Mouse (Mus musculus) kidney, adult 2 months (tissue): ENCODE measurements around the gene Sdk1. TPM values are rescaled to one million over a fixed set of nuclear protein-coding genes. Genes with fewer than 3 reads are reported as not detected.

Experiments used
- DNase-seq: peaks from one replicate; pipeline ENCODE4 v3.0.0; 2021
- H3K27ac ChIP-seq: fragments of 200-500 bp; 2 replicates; pipeline ENCODE4 v1.5.1; 2012; ENCODE audit warnings: low read depth, low read length, control low read depth, inconsistent platforms; ENCODE audit not compliant: insufficient read depth
- H3K27me3 ChIP-seq: fragments of 200-500 bp; replicated peaks from 2 replicates; pipeline ENCODE4 v1.6.1; 2012; ENCODE audit warnings: mild to moderate bottlenecking, moderate library complexity, low read length, inconsistent platforms; ENCODE audit not compliant: control insufficient read depth, insufficient read depth
- H3K36me3 ChIP-seq: fragments of 200-500 bp; 2 replicates; pipeline ENCODE4 v1.6.1; 2012; ENCODE audit warnings: mild to moderate bottlenecking, moderate library complexity, low read length, inconsistent platforms; ENCODE audit not compliant: control insufficient read depth, insufficient read depth
- H3K4me1 ChIP-seq: fragments of 200-500 bp; 2 replicates; pipeline ENCODE4 v1.6.1; 2011; ENCODE audit warnings: low read length; ENCODE audit not compliant: control insufficient read depth, insufficient read depth
- H3K4me3 ChIP-seq: fragments of 200-500 bp; 2 replicates; pipeline ENCODE4 v1.5.1; 2011; ENCODE audit warnings: mild to moderate bottlenecking, low read depth, low read length, control low read depth; ENCODE audit not compliant: insufficient read depth
- CTCF ChIP-seq: fragments of 200-500 bp; conservative IDR thresholded peaks from 2 replicates; pipeline ENCODE4 v1.5.1; 2011; ENCODE audit warnings: low read depth, mild to moderate bottlenecking, control low read depth, low read length, moderate library complexity, mixed read lengths; ENCODE audit not compliant: insufficient read depth, insufficient read length
- POLR2A ChIP-seq: fragments of 200-500 bp; IDR thresholded peaks from one replicate; pipeline ENCODE4 v1.6.1; 2011; ENCODE audit warnings: low read depth, low read length, control low read depth
- WGBS: fragments of 180-500 bp; shearing (Covaris S2); methylation state at CpG from one replicate; pipeline ENCODE4 v1.1.7; 2018; 5-methylcytosine and 5-hydroxymethylcytosine counted together
- polyA plus RNA-seq: library from polyadenylated mRNA; depleted of rRNA; stranded (reverse); fragments of >200 nt; gene quantifications from 2 replicates; pipeline ENCODE4 v1.2.3, GENCODE M21; 2012

Gene Sdk1
- polyA plus RNA-seq, 1 experiment: 0.63 TPM

GRCm38 (mm10) chr5:141950791-141951190 lies 709.5 kb downstream of the Sdk1 start:
- H3K4me3 ChIP-seq: no peak overlapping the region
- 72% methylated on average over 11 of the region's 11 CpGs for WGBS
- DNase-seq: no peak
- H3K27me3 ChIP-seq: no peaks in the 10 kb centered on the region
- H3K27ac ChIP-seq: no peak overlapping the region
- H3K36me3 ChIP-seq: no peaks in the 10 kb centered on the region
- TF ChIP-seq CTCF: no peak
- no peak for TF ChIP-seq POLR2A
- H3K4me1 ChIP-seq: no peaks in the 10 kb centered on the region

GRCm38 (mm10) chr5:141952270-141952669 lies 711.0 kb downstream of the Sdk1 start:
- Histone ChIP-seq H3K27ac (no peak overlapping the region), H3K4me1 (no peaks in the 10 kb centered on the region), H3K4me3 (no peak overlapping the region), H3K36me3 (no peaks in the 10 kb centered on the region), H3K27me3 (no peaks in the 10 kb centered on the region)
- TF ChIP-seq POLR2A: no peak
- no peak for TF ChIP-seq CTCF
- WGBS: 80% methylated on average over 2 of the region's 2 CpGs
- DNase-seq: no peak

DNA sequence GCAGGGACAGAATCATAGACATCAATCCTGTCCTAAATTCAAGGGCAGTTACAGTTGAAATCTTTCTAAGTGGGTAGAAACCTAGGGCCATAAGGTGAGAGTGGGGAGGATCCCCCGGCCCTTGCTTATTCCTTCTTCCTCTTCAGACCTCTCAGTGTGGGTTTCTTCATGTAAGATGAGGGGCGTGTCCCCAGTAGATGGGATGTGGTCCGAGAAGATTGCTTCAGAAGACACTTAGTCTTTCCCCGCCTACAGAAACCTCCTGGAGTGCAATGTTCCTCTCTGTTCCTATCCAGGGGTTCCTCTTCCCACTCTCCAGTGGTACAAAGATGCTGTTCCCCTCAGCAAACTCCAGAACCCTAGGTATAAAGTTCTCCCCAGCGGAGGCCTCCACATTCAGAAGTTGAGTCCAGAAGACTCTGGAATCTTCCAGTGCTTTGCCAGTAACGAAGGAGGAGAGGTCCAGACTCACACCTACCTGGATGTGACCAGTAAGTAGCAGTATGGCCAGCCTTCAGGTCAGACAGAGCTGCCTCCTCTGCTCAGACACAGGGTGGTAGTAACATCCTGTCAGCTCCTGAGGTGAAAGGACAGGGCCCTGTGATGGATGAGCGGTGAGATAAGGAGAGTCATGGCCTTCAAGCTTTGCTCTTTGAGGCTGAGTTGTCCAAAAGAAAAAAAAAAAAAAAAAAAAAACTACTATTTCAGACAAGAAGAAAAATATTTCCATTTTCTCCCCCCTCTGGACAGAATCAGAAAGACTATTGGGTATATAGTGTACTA lies 711.6 kb downstream of the Sdk1 start:
- Histone ChIP-seq H3K36me3 (no peaks in the 10 kb centered on the region), H3K4me3 (no peak overlapping the region), H3K27ac (no peak overlapping the region), H3K27me3 (no peaks in the 10 kb centered on the region), H3K4me1 (no peaks in the 10 kb centered on the region)
- TF ChIP-seq POLR2A (no peak), CTCF (no peak)
- WGBS: 89% methylated on average over 7 of the region's 7 CpGs
- no peak for DNase-seq

GRCm38 (mm10) chr5:141971071-141971470 lies 729.8 kb downstream of the Sdk1 start:
- TF ChIP-seq CTCF (no peak), POLR2A (no peak)
- H3K36me3 ChIP-seq: no peaks in the 10 kb centered on the region
- H3K4me1 ChIP-seq: no peaks in the 10 kb centered on the region
- H3K4me3 ChIP-seq: no peak overlapping the region
- H3K27ac ChIP-seq: no peak overlapping the region
- no peak for DNase-seq
- H3K27me3 ChIP-seq: no peaks in the 10 kb centered on the region

DNA sequence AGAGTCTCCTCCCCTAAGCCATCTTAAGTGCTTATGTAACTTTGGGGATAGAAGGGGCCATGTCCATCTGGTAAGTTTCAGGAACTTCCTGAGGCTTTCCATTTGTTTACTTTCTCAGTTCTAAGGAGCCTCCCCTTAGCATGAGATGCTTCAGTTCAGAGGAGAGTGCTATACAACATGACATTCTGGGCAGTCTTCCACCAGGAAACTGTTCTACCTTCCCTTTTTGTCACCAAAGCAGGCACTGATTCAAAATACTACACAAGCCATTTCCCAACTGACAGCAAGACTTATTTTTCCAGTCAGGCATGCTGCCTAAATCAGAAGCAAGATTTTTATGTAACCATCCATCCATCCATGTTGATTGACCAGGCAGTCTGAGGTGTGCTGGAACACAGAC lies 738.2 kb downstream of the Sdk1 start:
- Histone ChIP-seq H3K27ac (no peak overlapping the region), H3K4me1 (no peaks in the 10 kb centered on the region), H3K27me3 (no peaks in the 10 kb centered on the region), H3K36me3 (no peaks in the 10 kb centered on the region), H3K4me3 (no peak overlapping the region)
- TF ChIP-seq POLR2A (no peak), CTCF (no peak)
- DNase-seq: no peak

DNA sequence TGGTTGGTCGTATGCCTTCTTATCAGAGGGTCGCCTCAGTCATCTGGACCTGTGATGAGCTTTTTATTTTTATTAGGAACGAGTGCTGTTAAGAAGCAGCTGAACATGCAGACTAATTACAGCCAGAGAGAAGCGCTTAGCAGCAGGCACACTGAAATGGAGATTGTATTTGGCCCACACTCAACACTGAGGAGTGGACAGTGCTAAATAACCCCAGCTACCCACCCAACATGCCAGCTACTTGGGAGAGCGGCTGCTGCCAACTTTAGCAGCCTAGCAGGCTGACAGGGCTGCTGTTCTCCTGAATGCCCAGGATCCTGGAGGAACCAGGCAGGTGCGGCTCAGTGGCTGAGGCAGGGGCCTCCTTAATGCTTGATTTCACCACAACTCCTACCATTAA lies 739.5 kb downstream of the Sdk1 start:
- no peaks in the 10 kb centered on the region for H3K4me1 ChIP-seq
- no peaks in the 10 kb centered on the region for H3K36me3 ChIP-seq
- WGBS: 86% methylated on average over 6 of the region's 6 CpGs
- no peak for DNase-seq
- no peaks in the 10 kb centered on the region for H3K27me3 ChIP-seq
- H3K4me3 ChIP-seq: no peak overlapping the region
- TF ChIP-seq CTCF: no peak
- no peak for TF ChIP-seq POLR2A
- no peak overlapping the region for H3K27ac ChIP-seq

- Histone ChIP-seq H3K27me3 (no peaks in the 10 kb centered on the region), H3K27ac (no peak overlapping the region), H3K4me1 (no peaks in the 10 kb centered on the region), H3K4me3 (no peak overlapping the region), H3K36me3 (no peaks in the 10 kb centered on the region)
- 82% methylated on average over 4 of the region's 4 CpGs for WGBS
- no peak for DNase-seq
- TF ChIP-seq POLR2A (no peak), CTCF (no peak)
These were observed 743.0 kb downstream of the Sdk1 start for GRCm38 (mm10) chr5:141984322-141984721.

- peak; percentile 88 for TF ChIP-seq CTCF
- TF ChIP-seq POLR2A: no peak
These were observed 743.7 kb downstream of the Sdk1 start for GRCm38 (mm10) chr5:141985003-141985402.

More at GRCm38 (mm10) chr5:141985003-141985402, 743.7 kb downstream of the Sdk1 start:
- no peaks in the 10 kb centered on the region for H3K36me3 ChIP-seq
- DNase-seq: peak; percentile 72
- no peak overlapping the region for H3K4me3 ChIP-seq
- H3K27ac ChIP-seq: no peak overlapping the region
- 9% methylated on average over 8 of the region's 8 CpGs for WGBS
- no peaks in the 10 kb centered on the region for H3K27me3 ChIP-seq
- H3K4me1 ChIP-seq: no peaks in the 10 kb centered on the region
